Mouse (Mus musculus) gonadal fat pad, adult 2 months (tissue): ENCODE results near the gene Otub1. TPM values are rescaled to one million over a fixed set of nuclear protein-coding genes. Genes with fewer than 3 reads are reported as not detected.
A peak's percentile ranks its signal among the peaks of the same experiment; 100 is the strongest.

Source experiments
- DNase-seq: peaks from one replicate; pipeline ENCODE4 v3.0.0-alpha.2; 2012; ENCODE audit warnings: low read depth
- polyA plus RNA-seq: library from polyadenylated mRNA; depleted of rRNA; stranded (reverse); fragments of >200 nt; gene quantifications from 2 replicates; pipeline ENCODE4 v1.2.3, GENCODE M21; 2012; rRNA removed

The Otub1 gene
- 121 and 122 TPM in 2 replicates for polyA plus RNA-seq

GRCm38 (mm10) chr19:7205753-7206736 is at the start of gene Otub1:
Gene Otub1, minus strand, starts transcription at chr19:7206316.
- DNase-seq: no peak

GRCm38 (mm10) chr19:7246021-7246420 is 39.9 kb upstream of the Otub1 start:
- no peak for DNase-seq

GRCm38 (mm10) chr19:7240782-7241690 is 34.9 kb upstream of the Otub1 start, which contains the start of gene Naa40:
Gene Naa40, minus strand, starts transcription at chr19:7241183.
- no peak for DNase-seq

- no peak for DNase-seq
Observed at GRCm38 (mm10) chr19:7240291-7240690, 34.2 kb upstream of the Otub1 start.

GRCm38 (mm10) chr19:7239574-7239973 is 33.5 kb upstream of the Otub1 start:
- no peak for DNase-seq

GRCm38 (mm10) chr19:7236742-7237141 is 30.6 kb upstream of the Otub1 start:
- DNase-seq: no peak

GRCm38 (mm10) chr19:7236011-7236410 is 29.9 kb upstream of the Otub1 start:
- no peak for DNase-seq

- no peak for DNase-seq
Observed at GRCm38 (mm10) chr19:7235461-7235860, 29.3 kb upstream of the Otub1 start.

- no peak for DNase-seq
Observed at GRCm38 (mm10) chr19:7234537-7235221, 28.6 kb upstream of the Otub1 start.

- DNase-seq: no peak
Observed at GRCm38 (mm10) chr19:7226511-7226914, 20.4 kb upstream of the Otub1 start.

GRCm38 (mm10) chr19:7225096-7225690 is 19.1 kb upstream of the Otub1 start:
- no peak for DNase-seq

- no peak for DNase-seq
Observed at GRCm38 (mm10) chr19:7224253-7224652, 18.1 kb upstream of the Otub1 start.

- no peak for DNase-seq
Observed at GRCm38 (mm10) chr19:7223488-7223887, 17.4 kb upstream of the Otub1 start.

GRCm38 (mm10) chr19:7222196-7222595 is 16.1 kb upstream of the Otub1 start:
- DNase-seq: no peak

GRCm38 (mm10) chr19:7218753-7219152 is 12.6 kb upstream of the Otub1 start:
- no peak for DNase-seq

- DNase-seq: no peak
Observed at GRCm38 (mm10) chr19:7217926-7218267, 11.8 kb upstream of the Otub1 start.

- DNase-seq: peak; percentile 93
Observed at GRCm38 (mm10) chr19:7217162-7217925, 11.2 kb upstream of the Otub1 start, which contains the start of gene Cox8a. Gene Cox8a, minus strand, starts transcription at chr19:7217616.

GRCm38 (mm10) chr19:7214484-7214883 is 8.4 kb upstream of the Otub1 start:
- DNase-seq: no peak

GRCm38 (mm10) chr19:7213010-7213409 is 6.9 kb upstream of the Otub1 start:
- no peak for DNase-seq

GRCm38 (mm10) chr19:7212216-7212615 is 6.1 kb upstream of the Otub1 start:
- DNase-seq: no peak
